Mouse (Mus musculus) T-helper 2 cell (primary cell): ENCODE measurements around the gene Ift57.

ENCODE experiments used
- in situ Hi-C: fragments of 300-600 bp; cut with MboI, MseI; formaldehyde crosslinking; loops from one replicate; pipeline ENCODE4 v1.15.1; 2025; ENCODE audit warnings: high pct_unique_total_duplicates

The Ift57 gene

DNA sequence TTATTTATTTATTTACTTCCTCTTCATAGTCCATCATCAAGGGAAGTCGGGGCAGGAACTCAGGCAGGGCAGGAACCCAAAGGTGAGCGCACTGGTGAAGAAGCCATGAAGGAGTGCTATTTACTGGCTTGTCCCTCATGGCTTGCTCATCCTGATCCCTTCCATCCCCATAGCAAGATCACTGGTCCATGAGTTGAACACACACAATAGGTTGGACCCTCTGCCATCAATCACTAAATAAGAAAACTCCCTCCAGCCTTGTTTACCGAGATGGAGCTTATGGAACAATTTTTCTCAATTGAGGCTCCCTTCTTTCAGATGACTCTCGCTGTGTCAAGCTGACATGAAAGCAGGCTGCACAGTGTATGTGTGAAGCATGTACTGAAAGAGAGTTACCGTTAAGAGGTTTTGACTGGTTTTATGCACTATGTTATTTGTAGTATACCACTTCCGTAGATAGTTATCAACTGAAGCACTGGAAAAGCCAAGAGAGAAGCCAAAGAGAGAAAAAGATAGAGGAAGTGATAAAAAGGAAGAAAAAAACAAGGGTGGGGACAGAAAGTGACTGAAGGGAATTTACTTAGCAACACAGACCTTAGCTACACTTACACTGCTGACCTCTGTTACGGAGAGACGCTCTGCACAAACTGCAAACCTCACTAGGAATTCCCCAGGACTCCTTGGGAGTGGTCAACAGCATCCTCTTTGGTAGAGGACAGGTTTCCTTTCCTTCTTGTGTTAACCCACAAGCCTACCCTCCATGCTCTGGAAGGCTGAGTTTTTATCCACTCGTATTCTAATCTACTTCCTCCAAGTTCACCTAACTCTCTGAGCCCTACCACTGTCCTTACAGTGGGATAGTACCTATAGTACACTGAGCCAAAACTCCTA lies 91.8 kb downstream of the Ift57 start:
- in situ Hi-C loops = loop anchor here (10.0 to 25.0 kb wide), 2 partner anchors 944 to 1029 kb away; partner anchors contain the start of gene Trat1

DNA sequence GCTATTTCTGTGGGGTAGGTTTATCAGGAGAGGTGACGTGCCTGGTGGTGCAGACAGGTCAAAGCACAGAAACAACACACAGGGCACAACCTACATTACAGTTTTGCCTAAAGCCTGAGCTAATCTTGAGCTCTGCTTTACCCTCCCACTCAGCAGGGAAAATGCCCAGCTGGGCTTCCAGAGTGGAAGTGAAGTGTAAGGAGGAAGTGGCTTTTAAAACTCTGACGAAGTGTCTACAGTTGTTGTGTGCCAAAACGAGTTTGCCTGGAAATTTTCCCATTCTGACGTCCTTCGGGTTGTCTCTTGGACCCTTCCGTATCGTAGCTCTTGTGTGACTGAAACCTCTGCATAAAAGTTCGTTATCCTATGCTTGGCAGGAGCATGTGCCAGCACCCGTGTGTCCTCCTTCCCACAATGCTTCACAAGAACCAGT lies 93.4 kb downstream of the Ift57 start:
- in situ Hi-C loops = loop anchor here (10.0 to 25.0 kb wide), 2 partner anchors 942 to 1030 kb away; partner anchors contain the start of gene Trat1

DNA sequence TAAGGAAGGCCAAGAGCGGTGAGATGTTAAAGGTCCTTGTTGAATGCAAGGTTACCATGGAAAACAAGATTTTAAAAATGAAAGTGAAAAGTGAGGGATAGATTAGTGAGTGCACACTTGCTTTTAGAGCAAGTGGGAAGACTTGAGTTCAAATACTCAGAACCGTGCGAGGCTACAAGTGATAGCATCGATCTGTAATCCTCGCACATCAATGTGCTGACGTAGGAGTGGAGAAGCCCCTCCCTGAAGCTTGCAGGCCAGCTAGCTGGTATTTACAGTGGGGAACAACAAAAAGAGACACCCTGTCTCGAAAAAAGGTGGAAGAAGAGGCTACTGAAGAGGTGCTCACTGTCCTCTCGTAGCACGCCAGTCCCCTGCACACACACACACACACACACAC lies 94.6 kb downstream of the Ift57 start:
- in situ Hi-C loops = loop anchor here (10.0 to 25.0 kb wide), 2 partner anchors 941 to 1031 kb away; partner anchors contain the start of gene Trat1

DNA sequence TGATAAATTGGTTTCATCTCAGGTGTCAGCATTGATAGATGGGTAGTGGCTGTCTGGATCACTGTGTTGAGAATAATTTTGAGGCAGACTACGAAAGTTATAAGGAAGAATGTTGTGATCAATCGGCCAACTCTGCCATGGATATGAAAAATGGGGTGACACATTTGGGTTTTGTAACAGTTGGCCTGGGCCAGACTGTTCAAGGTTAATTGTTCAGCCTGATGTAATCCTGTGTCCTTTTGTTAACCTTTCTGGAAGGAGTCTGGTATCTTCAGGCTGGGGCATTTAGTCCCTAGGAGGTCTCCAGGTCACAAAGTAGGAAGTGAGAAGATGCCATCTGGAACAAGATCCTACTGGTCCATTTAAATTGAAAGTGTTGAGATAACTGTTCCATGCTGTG lies 97.2 kb downstream of the Ift57 start:
- in situ Hi-C loops = loop anchor here (10.0 to 25.0 kb wide), 2 partner anchors 939 to 1034 kb away; partner anchors contain the start of gene Trat1

DNA sequence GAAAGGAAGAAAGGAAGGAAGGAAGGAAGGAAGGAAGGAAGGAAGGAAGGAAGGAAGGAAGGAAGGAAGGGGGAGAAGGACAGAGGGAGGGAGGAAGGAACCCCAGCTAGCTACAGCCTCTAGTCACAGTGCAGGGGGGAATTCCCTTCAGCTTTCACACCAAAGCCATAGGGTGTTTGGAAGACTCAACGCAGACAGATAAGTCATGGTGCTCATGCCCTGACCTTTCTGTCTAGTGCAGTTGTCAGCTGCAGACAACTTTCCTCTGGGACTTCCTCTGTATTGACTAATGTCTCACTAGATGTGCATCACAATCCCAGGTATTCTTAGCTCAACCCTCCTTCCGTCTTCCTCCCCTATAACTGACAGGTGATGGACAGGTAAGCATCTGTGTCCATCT lies 97.9 kb downstream of the Ift57 start:
- in situ Hi-C loops = loop anchor here (10.0 to 25.0 kb wide), 2 partner anchors 938 to 1035 kb away; partner anchors contain the start of gene Trat1

DNA sequence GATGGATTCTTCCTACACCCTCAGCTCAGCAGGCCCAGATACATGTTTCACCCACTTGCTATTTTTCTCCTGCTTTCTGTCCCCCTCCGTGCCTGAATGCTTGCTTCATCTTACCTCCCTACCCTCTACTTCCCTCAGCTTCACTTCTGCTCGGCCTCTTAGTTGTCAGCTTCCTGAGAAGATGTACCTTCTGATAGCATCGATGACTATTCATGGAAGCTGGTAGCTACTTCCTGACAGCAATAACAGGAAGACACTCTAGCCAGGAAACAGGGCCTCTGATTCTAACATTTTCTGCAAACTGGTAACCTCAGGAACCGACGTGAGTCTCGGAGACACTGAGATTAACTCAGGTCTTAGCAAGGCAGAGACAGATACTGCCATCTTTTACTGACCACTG lies 99.8 kb downstream of the Ift57 start:
- in situ Hi-C loops = loop anchor here (10.0 to 25.0 kb wide), 2 partner anchors 936 to 1036 kb away; partner anchors contain the start of gene Trat1

DNA sequence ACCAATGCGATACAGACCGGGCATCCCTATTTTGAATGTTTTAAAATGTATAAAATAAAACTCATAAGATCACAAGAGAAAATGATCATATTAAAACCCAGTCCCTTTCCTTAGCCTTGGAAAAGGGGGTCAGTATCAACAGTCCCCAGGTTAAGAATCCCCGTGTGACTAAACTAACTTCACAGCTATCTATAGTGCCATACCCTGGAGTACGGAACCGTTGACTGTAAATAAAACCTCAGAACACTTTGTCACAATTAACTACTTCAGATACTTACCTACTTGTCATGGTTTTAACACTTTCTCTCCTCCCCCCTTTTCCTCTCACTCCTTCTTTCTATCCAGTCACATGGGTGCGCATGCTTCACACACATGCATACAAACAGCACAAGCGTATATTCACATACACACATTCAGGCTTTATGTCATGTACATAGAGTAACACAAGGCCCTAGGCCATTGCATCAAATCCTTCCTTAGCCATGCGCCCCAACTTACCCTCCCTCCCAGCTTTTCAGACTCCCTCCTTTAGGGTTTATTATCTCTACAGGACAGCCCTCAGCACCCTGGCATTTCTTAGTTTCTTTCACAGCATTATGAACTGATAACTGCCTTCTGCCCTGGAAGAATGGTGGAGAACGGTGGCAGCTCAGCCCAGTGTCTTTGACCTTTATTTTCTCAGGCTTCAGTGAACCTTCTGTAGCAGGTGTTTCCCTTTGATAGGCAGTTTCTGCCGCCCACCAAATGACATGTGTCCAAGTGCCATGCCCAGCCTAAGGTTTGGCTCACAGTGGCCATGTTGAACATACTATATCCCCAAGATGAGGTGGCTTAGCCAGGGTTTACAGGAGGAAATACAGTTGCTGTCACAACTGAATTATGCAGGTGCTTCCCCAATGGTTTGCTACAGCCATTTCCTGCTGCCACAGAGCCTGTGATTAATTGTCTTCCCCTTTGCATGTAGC lies 100.8 kb downstream of the Ift57 start, which contains the start of gene Cd47:
Gene Cd47 (plus strand): TSS at position 937 of the 965 bp plus-strand sequence.
- in situ Hi-C loops = loop anchor here (10.0 to 25.0 kb wide), 2 partner anchors 935 to 1038 kb away; partner anchors contain the start of gene Trat1

DNA sequence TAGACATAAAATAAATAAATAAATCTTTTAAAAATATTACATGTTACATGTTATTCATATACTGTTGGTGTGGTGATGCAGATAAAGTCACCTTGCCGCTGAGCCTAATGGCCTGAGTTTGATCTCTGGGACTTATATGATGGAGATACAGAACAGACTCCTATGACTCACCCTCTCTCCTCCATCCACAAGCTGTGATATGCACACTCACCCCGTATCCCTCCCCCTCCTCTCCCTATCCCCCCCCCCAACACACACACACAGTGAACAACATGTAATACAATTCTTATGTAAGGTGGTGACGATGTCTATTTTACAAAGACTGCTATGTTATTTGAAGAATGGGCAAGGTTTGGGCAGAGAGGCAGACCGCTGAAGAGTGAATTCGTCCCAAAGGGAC lies 102.0 kb downstream of the Ift57 start:
- in situ Hi-C loops = no loop called here

DNA sequence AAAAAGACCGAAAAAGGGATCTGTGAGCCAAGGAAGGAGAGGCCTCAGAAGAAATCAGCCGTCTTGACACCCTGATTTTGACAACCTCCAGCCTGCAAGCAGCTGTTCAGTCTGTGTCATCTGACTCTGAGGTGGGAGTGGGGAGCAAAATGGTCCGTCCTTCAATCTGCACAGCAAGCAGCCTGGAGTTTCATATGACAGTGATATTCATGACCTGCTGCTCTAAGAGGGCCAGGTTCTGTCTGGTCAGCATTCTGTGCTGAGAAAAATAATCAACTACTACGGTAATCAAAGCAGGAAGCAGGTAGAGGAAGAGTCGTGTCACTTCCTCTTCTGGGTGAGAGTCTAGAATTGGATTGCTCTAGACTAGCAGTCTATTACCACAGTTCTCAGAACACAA lies 102.4 kb downstream of the Ift57 start:
- in situ Hi-C loops = no loop called here

DNA sequence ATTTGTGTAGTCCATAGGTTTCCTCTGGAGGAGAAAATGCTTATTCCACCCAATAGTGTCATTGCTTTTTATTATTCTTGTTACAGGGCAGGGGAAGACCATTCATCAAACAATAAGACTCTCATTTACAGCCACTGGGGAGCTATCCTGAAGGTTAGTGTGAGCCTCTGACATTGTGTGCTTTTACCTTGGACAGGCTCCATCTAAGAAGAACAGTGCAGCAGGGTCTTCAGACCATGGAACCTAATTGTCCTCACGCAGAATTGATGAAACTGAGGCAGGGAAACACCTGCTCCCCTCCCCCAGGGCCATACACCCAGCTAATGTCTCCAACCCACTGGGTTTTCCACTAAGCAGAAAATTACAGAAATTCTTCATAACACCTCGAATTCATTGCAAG lies 104.0 kb downstream of the Ift57 start:
- in situ Hi-C loops = no loop called here

DNA sequence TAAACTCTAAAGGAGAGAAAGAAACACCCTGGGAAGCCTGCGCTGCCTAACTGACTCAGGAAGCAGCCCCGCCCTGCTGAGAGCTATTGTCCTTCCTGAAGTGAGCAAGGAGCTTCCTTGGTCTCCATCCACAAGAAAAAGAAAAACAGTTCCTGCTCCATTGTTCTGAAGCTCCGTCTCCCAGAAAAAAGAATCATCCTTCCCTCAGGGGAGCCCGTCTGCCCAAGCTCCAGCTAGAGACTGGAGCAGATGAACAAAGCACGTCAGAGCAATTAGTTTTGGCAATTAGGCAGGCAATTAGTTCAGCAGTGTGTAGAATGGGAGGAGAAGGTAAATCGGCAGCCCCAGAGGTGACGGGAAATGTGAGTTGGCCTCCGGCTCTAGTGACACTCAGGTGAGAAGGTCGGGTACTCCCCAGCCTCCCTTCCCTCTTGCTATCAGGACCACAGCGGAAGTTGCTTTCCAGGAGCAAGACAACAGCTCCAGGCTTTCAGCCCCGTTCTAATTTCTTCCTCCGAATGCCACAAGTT lies 105.0 kb downstream of the Ift57 start:
- in situ Hi-C loops = no loop called here

DNA sequence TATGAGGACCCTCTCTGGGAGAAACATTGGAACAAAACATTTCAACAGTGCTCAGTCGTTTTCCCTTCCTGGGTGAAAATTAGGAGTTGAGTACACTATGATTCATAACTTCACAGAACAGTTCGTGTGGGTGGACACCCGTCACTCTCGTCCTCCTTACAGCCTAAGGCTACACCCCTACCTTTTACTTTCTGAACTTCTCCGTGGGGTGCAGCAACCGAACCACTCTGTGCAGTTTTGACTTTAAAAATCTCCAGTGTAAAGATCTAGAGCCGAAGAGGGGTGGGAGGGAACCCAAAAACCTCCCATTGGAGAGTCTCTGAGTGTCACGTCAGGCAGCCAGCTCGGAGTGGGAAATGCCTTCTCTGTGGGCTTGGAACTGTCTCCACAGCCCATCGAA lies 107.9 kb downstream of the Ift57 start:
- in situ Hi-C loops = loop anchor here (5.0 kb wide), 1 partner anchor 40 kb away; no protein-coding TSS in a partner anchor

DNA sequence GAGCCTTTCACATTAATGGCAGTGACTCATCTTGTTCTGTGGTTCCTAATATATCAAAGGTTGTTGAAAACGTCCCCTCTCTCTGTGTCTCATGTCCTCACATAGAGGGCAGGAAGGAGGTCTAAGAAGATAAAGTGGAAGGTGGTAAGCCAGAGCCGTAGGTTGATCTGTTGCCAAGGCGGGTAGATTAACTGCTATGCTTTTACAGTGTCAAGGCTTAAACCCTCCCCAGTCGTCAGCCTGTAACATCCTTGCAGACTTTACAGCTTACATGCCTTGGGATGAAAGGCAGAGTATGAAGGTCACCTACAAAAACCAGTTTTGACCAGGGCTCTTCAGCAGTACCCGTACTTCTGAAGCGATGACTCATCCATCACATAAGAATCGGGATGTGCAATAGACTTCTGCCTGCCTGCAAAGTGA lies 108.4 kb downstream of the Ift57 start:
- in situ Hi-C loops = loop anchor here (5.0 kb wide), 1 partner anchor 40 kb away; no protein-coding TSS in a partner anchor

DNA sequence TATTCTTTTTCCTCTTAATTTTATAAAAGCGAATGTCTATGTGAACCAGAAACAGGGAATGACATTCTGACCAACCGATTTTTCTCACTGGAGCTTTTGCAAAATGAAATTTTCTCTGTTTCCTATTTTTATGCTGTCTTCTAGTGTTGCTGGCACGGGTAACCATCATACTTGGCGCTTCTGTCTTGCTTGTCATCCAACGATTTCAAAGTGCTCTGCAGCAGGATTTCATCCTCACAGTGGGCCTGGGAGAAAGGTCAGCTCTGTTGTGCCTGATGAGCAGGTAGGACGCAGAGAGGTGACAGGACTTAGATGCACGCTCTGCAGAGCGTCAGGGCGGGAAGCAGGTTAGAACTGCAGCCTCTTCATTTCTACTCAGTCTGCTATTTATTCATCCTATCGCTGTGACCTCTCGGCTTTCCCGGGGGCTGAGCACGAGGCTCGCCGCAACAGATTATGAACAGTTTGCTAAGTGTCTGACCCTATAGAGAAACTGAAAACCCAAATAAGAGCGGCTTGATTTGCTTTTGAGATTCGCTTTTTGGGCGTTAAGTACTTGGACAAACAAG lies 108.9 kb downstream of the Ift57 start:
- in situ Hi-C loops = loop anchor here (5.0 kb wide), 1 partner anchor 39 kb away; no protein-coding TSS in a partner anchor

DNA sequence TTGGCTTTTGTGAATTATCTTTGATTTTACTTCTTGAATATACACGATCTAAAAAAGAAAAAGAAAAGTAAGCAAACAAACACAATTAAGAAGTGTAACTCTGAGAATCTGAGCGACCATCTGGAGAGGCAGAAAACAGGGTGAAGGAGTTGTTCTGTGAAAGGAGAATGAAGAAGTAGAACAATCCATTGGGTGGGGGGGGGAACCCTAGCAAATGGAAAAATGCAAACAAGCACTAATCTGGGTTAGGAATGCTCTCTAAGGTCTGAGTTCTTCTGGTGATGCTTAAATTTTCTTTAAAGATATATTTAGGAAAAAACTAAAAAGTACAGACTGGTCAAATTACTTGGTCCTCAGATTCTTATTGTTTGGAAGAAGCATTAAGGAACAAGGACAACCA lies 112.9 kb downstream of the Ift57 start:
- in situ Hi-C loops = no loop called here

DNA sequence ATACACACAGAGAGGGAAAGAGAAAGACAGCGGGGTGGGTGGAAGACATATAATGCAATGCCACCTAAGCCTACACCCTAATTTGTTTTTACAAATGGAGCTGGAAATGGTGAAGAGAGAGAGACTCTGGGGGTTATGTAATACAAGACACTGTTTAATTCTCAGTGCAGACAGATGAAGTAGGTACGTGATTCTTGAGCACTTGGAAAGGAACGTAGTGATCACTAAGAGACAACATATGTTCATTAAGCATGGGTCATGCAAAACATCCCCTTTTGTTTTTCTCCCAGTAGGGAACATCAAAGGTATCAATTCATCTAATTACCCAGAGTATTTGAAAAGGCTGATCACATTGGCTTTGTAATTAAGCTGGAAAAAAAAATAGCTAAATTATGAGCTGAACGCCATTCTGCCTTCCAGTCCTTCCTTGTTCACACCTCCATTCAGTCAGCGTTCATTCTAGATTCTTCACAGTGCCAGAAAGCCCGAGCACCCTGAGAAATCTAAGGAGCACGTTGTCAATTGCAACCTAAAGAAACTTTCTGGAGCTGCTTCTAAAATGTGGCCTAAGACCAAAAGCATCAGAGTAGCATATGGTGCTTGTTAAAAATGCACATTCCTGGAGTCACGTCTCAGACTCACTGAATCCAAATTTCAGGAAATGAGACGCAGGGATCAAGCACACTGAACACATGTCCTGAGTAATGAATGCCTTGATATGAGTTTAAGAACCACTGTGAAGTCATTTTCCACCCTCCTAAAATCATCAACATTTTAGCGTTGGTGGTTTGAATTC lies 114.0 kb downstream of the Ift57 start:
- in situ Hi-C loops = no loop called here

DNA sequence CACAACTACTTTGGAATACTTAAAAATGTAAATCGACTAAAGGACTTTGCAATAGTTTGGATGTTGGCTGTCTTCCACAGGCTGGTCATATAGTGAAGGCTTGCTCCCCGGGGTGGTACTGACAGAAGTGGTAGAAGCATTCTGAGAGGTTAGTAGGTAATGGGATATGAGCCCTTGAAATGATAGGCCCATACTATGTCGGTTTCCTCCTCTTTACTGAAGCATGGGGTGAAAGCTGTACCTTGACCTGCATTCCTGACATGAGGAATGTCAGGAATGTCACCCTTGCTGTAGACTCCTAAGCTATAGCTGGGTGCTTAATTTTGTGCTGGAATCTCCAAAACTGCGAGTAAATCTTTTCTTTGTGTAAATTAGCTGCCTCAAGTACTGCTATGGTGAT lies 115.4 kb downstream of the Ift57 start:
- in situ Hi-C loops = no loop called here
